Mouse (Mus musculus) kidney, adult 9 months (tissue): ENCODE results near the gene Zfp777.
A peak's percentile ranks its signal among the peaks of the same experiment; 100 is the strongest.

ENCODE experiments used
- DNase-seq: peaks from one replicate; pipeline ENCODE4 v3.0.0; 2022

Zfp777 gene

GRCm38 (mm10) chr6:48025905-48026660 lies 22.6 kb downstream of the Zfp777 start:
- DNase-seq: no peak

DNA sequence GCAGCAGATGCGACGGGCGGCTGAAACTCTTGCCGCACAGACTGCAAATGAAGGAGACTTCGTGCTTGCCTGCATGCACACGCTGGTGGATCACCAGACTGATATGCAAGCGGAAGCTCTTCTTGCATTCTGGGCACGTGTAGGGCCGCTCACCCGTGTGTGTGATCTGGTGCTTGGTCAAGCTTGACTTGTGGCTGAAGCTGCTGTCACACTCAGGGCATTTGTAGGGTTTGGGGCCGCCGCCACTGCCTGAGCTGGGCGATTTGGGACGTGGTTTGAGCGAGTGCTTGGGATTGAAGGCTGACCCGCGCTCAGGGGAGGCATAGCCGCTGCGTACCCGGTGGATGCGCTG lies 23.7 kb downstream of the Zfp777 start:
- no peak for DNase-seq

- no peak for DNase-seq
These were observed 24.2 kb downstream of the Zfp777 start for GRCm38 (mm10) chr6:48024330-48024993.

- DNase-seq: no peak
These were observed 26.0 kb downstream of the Zfp777 start for GRCm38 (mm10) chr6:48022672-48023071.

- DNase-seq: no peak
These were observed 27.0 kb downstream of the Zfp777 start for GRCm38 (mm10) chr6:48021678-48022077.

DNA sequence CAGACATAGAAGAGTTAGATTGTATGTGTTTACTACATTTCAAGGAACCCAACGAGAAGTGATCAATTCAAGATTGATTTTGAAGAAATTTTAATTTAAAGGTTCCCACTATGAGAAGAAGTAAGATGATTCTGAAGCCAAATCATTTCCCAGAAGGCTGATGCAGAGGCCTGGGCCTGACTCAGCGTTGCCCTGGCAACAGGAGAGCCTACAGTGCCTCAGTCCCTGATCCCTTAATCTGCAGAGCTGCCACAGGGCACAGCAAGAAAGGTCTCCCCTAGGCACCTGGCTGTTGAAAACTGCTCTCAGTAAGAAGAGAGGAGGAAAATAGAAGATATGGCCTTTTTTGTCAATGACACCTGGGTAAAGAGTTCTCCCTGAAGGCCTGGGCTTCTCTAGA lies 28.7 kb downstream of the Zfp777 start:
- no peak for DNase-seq

DNA sequence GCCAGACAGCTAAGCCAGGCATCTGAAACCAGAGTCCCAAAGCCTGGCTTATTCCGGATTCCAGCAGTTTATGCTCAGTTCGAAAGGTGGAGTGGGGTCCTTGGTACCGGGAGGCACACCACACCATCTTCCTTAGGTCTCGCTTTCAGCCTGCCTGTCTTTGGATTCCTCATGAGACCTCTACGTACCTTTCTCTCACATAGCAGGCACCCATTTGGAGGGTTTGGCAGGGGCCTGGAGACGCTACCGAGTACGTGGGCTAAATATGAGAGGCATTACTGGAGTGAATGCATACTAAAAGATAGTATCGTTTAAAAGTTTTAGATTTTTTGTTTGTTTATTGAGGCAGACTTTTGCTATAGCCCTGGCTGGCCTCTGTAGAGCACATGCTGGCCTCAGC lies 31.9 kb downstream of the Zfp777 start:
- DNase-seq: no peak

DNA sequence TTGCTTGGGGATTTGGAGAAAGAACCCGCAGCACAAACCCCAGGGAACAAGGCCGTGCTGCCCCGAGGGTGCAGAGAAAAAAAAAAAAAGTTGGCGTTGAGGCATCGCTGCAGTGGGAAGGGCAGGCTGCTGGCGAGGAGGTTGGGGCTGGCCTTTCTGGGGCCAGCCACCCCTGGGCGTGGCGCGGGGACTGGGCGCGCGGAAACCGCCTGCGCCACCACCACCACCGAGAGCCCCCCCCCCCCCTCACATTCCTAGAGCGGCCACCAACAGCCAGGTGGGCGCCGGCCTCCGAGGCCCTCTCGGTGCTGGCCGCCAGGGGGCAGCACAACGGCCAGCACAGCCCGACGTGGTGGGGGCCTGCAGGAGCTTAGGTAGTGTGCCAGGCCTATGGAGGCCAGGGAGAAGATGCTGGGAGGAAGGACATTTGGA lies 32.6 kb downstream of the Zfp777 start:
- DNase-seq: peak; percentile 73

GRCm38 (mm10) chr6:48010727-48011126 lies 38.0 kb downstream of the Zfp777 start:
- DNase-seq: no peak

DNA sequence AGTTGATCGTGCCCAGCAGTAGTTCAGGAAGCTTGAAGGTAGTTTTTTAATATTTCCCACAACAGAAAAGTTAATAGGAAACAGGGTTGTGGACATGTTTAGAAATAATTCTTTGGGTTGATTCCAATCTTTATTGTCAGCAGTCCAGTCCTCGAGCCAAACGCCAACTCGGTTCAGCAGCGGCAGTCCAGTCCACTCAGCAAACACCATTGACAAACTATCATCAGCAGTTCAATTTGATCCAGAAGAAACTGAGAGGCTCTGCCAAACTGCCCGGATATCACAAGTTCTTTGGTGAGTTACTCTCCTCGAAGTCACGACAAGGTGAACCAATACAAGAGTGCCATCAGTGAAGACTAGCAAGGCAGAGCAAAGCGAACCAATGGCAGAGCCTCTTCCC lies 53.0 kb downstream of the Zfp777 start:
- DNase-seq: no peak

DNA sequence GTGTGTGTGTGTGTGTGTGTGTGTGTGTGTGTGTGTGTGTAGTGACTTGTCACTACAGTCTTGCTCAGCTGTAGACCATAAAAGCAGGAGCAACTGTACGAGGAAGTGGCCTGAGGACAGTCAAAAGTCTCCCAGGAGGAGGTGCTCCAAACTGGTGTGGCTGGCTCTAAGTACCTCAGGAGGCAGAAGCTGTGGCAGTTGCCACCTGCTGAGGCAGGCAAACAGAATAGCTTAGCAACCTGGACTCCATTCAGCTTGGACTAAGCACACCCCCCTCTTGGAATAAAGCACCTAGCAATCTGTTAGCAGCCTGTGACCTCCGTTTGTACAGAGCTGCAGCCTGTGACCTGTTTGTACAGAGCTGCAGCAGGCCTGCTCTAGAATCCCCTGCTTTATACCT lies 64.8 kb downstream of the Zfp777 start:
- no peak for DNase-seq

DNA sequence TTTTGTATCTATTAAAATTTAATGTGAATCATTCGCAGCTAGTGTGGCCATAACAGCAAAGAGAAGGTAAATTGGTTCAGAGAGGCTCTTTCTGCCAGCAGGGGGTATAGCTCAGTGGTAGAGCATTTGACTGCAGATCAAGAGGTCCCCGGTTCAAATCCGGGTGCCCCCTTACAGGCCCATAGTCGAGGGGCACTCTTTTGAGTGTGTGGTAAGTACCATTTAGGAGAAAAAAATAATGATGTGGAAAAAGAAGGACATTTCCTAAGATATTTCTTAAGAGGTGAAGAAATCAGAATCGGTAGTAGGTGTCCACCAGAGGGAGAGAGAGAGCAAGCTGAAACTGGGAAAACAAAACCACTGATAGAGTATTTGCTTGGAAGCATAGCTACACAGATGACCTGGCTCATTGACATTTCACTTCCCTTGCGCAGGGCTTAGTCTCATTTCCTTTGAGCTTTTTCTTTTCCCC lies 69.8 kb downstream of the Zfp777 start:
- DNase-seq: peak; percentile 92

- DNase-seq: no peak
These were observed 74.1 kb downstream of the Zfp777 start for GRCm38 (mm10) chr6:47974599-47974998.
